Mouse (Mus musculus) left cerebral cortex, adult 18-20 months (tissue): ENCODE measurements at regions not wholly inside any gene's neighbourhood (a gene's known extent, or its start where the extent isn't known, plus 50 kb on each side); places are given as distances from the start of the nearest gene placed in this dataset.
A peak's percentile ranks its signal among the peaks of the same experiment; 100 is the strongest.

ENCODE experiments used
- DNase-seq, 2 experiments: peaks; one replicate each; pipeline ENCODE4 v3.0.0; 2021 to 2022; ENCODE audit warnings: low spot score in 2 of 2, mixed read lengths in 1 of 2

GRCm38 (mm10) chr9:113426324-113426723 is 281.7 kb downstream of the Pdcd6ip start:
- DNase-seq, result no peak

DNA sequence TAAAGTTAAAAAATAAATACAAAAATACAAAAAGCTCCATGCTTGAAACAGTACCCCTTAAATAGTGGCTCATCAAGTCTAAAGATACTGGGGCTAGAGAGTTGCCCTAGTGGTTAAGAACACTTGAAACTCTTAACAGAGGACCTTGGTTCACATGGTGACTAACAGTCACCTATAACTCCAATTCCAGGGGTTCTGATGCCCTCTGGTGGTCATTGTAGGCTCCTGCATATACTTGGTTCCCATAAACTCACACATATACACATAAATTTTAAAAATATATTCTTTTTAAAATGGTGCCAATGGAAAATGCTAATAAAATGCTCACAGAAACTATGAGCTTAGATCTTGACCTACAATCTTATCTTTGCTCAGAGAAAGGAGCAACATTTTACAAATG is 286.4 kb downstream of the Pdcd6ip start:
- DNase-seq, result no peak

GRCm38 (mm10) chr9:113421121-113421520 is 286.9 kb downstream of the Pdcd6ip start:
- DNase-seq, result no peak

- DNase-seq, result no peak
These were observed 288.3 kb downstream of the Pdcd6ip start for GRCm38 (mm10) chr9:113419801-113420200.

GRCm38 (mm10) chr9:113417106-113417505 is 291.0 kb downstream of the Pdcd6ip start:
- no peak for DNase-seq

DNA sequence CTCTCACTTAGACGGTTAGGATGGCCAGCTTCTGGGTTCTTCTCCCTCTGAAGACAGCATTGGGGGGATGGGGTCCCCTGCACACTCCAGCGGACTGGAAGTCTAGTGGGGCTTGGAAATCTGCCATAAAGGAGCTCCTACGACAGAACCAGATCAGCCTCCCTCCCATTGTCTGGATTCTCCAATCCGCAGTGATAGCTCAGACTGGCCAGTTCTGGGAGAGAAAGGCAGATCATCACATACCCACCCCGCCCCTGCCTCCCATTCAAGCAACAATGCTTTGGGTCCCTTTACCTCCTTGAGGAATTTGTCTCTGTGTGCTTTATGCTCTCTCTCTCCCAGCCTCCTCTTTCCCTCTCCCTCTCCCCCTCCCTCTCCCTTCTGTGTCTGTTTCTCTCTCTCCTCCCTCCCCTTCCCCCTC is 292.5 kb downstream of the Pdcd6ip start:
- DNase-seq, result no peak

- DNase-seq, result no peak
These were observed 293.4 kb downstream of the Pdcd6ip start for GRCm38 (mm10) chr9:113414690-113415089.

DNA sequence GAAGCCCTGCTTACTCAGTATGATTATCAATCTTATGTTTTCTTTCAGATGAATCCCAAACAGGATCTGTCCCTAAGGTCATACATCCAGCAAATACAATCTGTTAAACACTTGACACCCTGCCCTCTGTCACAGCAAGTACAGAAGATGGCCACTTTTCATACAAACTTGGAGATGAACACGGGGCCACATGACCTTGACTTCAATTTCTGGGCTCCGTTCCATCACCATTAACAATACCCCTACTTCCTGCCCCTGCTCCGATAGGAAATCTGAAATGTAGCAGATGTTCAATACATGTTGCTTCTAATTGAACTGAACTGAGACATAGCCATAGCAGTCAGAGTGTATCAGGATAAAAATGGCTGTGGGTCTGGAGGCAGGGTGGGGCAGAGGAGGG is 294.2 kb downstream of the Pdcd6ip start:
- no peak for DNase-seq

GRCm38 (mm10) chr9:113411638-113412037 is 296.4 kb downstream of the Pdcd6ip start:
- no peak for DNase-seq

- no peak for DNase-seq
These were observed 299.5 kb downstream of the Pdcd6ip start for GRCm38 (mm10) chr9:113408521-113408920.

DNA sequence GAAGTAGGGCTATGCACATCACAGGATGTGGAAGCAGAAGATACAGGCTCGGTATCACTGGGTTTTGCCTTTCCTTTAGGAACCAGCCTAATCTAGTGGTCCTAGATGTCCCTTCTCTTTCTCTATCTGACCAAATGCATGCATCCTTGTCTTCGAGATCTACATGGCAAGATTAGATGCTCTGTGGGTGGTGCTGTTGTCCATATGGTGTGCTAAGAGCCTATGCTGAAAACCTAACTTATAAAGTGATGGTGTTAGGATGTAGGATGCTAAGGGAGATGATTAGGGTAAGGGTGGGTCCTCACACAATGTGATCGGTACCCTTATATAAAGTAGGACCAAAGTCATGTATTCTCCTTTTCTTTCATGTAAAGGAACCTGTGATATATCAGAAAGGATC is 313.7 kb downstream of the Pdcd6ip start:
- no peak for DNase-seq

GRCm38 (mm10) chr9:113387356-113387755 is 320.7 kb downstream of the Pdcd6ip start:
- no peak for DNase-seq

DNA sequence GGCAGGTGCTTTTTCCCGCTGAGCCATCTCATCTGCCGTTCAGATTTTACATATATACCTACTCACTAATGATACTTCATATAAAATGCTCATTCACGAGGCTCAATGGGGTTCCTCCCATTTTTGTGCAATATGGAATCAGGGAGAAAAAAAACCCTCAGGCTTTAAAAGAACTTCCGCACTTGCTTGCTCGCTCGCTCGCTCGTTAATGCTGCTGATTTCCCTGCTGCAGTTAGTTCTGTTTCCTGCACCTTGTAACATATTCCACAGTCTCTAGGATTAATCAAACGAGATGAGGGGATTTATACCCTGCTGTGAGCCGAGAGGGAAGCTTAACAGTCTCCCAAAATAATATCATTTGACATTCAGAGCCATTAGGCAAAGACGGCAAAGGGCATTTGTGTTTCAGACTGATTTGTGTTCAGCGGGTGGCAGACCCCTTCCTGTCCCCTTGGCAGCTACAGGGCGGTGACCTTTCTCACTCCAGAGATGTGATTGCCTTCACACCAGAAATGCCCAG is 326.4 kb downstream of the Pdcd6ip start:
- DNase-seq, result no peak

DNA sequence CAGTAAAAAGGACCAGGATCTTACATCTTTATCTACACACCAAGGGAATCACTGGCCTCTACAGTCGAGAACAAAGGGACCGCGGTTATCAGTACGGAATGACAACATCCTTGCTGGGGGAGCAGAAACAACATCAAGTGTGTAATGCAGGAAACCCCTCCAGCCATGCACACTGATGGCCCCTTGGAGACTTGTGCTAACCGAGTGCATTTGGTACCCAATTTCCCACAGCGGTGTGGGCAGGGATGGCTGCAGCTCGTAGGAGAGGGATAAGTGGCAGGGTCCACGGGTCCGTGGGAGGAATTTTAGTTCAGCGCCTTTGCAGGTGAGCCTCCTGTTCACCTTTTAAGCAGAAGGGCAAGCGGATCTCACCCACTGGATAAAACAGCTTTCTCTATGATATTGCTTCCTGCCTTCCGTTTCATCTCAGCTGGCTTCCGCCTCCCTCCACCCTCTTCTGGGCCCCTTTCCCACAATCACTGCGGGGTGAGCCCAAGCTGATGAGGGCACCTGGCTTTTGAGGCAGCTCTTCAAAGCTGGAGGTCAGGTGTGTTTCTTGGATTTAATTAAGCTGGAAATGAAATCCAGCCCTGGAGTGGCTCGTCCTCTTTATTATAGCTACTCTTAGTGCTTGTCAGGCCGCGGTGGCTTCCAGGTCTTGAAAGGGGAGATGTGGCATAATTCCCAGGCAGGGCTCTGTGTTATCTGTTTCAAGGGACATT is 327.5 kb downstream of the Pdcd6ip start:
- no peak for DNase-seq

GRCm38 (mm10) chr9:113378525-113378924 is 329.5 kb downstream of the Pdcd6ip start:
- DNase-seq, result no peak

DNA sequence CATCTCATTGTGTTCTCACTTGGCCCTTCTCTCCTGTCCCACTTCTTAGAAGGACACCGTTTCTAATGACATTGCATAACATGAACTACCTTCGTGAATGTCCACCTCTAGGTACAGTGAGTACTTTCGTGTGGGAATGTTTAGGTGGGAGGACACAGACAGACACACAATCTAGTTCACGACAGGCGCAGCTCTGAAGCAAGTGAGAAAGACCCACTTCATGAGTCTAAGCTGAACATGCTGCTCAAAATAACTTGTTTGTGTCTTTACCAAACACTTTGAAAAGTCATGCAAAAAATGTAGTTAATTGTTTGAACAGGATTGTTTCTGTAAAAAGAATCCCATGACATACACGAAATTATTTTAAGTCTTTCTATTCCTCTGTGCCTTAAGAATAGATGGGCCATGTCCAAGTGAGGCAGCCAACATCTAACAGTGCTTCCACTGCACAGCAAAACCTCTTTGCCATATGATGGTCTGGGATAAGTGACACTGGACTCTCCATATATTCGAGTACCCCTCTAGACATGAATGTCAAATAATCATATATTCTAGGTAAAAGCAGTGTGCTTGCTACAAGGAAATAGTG is 336.2 kb downstream of the Pdcd6ip start:
- DNase-seq, result peak in 1 of 2 experiments; percentile 36

DNA sequence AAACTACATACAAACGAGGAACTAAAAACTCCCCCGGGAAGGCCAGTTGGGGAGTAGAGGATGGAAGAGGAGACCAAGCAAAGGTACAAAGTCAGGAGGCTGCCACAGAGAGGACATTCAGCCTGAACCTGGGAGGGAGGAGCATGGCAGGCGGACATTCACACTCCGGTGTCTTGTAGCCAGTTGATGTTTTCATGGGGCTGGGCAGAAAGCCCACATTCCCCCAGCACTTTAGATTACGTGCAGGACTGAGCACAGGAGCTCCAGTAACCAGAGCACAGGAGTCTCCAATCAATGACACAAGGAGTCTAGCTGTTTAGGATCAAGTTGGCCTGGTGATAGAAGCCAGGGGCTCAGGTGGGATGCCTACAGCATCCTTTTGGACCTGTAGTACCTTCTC is 360.1 kb downstream of the Pdcd6ip start:
- DNase-seq, result no peak

DNA sequence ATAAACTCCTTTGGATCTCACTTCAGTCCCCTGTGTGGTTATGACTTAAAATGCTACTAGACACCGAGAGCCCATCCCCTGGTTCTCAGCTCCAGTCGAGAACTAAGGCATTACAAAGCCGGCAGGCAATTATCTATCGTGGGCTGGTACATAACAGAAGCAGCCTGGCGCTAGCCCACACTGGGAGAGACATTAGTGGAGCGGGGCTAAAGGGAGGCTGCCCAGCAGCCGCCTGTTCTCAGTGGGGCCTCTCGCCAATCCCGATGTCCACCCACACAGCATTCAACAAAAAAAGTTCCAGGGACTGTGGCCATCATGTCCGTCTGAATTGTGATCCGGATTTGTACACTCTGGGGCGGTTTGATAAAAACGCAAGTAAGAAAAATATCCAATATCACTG is 361.5 kb downstream of the Pdcd6ip start:
- peak; percentile 47 to 63 for DNase-seq

DNA sequence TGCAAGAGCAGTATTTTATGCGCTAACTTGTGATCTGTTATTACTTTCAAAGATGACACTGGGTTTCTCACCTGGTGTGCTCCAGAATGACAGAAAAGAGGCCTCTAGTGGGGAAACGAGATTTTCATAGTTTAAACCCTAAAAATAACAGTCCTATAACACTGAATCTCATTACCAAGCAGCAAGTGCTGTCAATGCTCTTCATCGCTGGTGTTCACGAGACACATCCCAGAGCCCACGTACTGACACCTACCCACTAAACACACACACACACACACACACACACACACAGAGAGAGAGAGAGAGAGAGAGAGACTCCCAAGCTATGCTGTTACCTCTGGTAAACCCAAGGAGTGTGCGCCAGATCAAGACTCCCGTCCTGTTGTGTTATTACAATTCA is 365.9 kb downstream of the Pdcd6ip start:
- peak; percentile 49 to 62 for DNase-seq

DNA sequence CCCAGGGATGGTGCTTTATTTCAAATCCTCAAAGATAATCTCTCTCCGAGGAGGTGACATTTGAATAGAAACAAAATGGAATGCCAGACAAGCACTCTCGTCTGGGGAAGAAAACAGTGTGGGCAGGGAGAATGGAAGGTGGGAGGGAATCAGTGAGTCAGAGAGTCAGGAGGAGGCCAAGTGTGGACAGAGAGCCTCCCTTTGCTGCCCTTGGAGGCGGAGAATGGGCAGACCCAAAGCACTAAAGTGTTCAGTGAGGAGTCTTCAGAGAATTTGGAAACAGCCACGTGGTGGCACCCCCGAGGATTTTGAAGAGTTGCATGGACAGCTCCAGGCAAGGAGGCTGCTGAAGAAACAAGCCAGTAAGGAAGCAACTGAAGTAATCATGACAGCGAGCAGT is 367.2 kb downstream of the Pdcd6ip start:
- DNase-seq, result peak; percentile 59 to 73

GRCm38 (mm10) chr9:113340036-113340435 is 368.0 kb downstream of the Pdcd6ip start:
- DNase-seq, result peak in 1 of 2 experiments; percentile 8

GRCm38 (mm10) chr9:113324489-113324888 is 383.6 kb downstream of the Pdcd6ip start:
- DNase-seq, result no peak
